Mouse (Mus musculus) C2C12 (cell line): ENCODE results near the gene Gstt3.

Experiments used
- CEBPB ChIP-seq: IDR thresholded peaks from one replicate; pipeline ENCODE4 v1.6.1; 2011; ENCODE audit warnings: low read depth, mild to moderate bottlenecking, control low read depth, moderate library complexity
- CTCF ChIP-seq: IDR thresholded peaks from one replicate; pipeline ENCODE4 v1.5.1; 2011; ENCODE audit not compliant: control insufficient read depth, insufficient read depth, insufficient read length
- FOSL1 ChIP-seq: IDR thresholded peaks from one replicate; pipeline ENCODE4 v1.8.0; 2011; ENCODE audit warnings: mild to moderate bottlenecking, low read length; ENCODE audit not compliant: poor library complexity, insufficient read depth, severe bottlenecking
- MAX ChIP-seq: IDR thresholded peaks from one replicate; pipeline ENCODE4 v1.6.1; 2011; ENCODE audit warnings: mild to moderate bottlenecking, control low read depth
- MYOD1 ChIP-seq: IDR thresholded peaks from one replicate; pipeline ENCODE4 v1.6.1; 2011; ENCODE audit warnings: low read depth; ENCODE audit not compliant: control insufficient read depth, insufficient read length
- MYOG ChIP-seq: IDR thresholded peaks from one replicate; pipeline ENCODE4 v1.6.1; 2011; ENCODE audit not compliant: control insufficient read depth, insufficient read length; ENCODE audit errors: extremely low read depth
- USF1 ChIP-seq: IDR thresholded peaks from one replicate; pipeline ENCODE4 v1.6.1; 2011; ENCODE audit warnings: low read depth, mild to moderate bottlenecking, control low read depth, moderate library complexity

DNA sequence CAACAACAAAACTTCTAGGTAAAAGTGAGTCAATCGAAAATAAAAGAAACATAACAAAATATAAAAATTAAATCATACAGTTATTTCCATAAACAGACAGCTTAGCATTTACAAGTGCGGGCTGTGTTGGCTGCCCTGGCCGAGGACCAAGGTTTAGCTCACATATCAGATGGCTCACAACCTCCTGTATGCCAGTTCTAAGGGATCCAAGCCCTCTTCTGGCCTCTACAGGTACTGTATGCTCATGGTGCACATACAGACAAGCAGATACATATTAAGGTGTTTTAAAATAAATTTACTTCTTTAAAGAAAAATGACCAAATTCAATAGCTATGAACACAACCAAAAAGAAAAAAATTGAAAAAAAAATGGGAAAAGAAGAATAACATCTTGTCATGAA, 20.9 kb downstream of the Gstt3 start:
- TF ChIP-seq CTCF: no peak
- no peak for TF ChIP-seq USF1
- TF ChIP-seq CEBPB: no peak
- no peak for TF ChIP-seq MAX
- no peak for TF ChIP-seq MYOG
- no peak for TF ChIP-seq FOSL1
- TF ChIP-seq MYOD1: no peak
